Mouse (Mus musculus) ES-E14 (cell line): ENCODE data around the gene Slc6a9.

ENCODE experiments used
- CHD2 ChIP-seq: IDR thresholded peaks from 2 replicates; pipeline ENCODE4 v1.6.1; 2014; ENCODE audit warnings: mild to moderate bottlenecking, low read depth, low read length, inconsistent platforms
- MAFK ChIP-seq: IDR thresholded peaks from 2 replicates; pipeline ENCODE4 v1.6.1; 2014; ENCODE audit warnings: mild to moderate bottlenecking, low read depth, low read length, inconsistent platforms; ENCODE audit not compliant: insufficient read depth
- ZC3H11A ChIP-seq: IDR thresholded peaks from 2 replicates; pipeline ENCODE4 v1.6.1; 2012; ENCODE audit warnings: low read depth, mild to moderate bottlenecking, inconsistent platforms, low read length, borderline replicate concordance
- ZNF384 ChIP-seq: IDR thresholded peaks from 2 replicates; pipeline ENCODE4 v1.6.1; 2012; ENCODE audit warnings: low read depth, low read length, inconsistent platforms

- TF ChIP-seq MAFK (no peak), ZNF384 (no peak), ZC3H11A (no peak), CHD2 (no peak)
Measured at GRCm38 (mm10) chr4:117839366-117839765, 5.1 kb downstream of the Slc6a9 start.
